ENCODE assay signal across 21 mouse cellular contexts in the genomic region with DNA sequence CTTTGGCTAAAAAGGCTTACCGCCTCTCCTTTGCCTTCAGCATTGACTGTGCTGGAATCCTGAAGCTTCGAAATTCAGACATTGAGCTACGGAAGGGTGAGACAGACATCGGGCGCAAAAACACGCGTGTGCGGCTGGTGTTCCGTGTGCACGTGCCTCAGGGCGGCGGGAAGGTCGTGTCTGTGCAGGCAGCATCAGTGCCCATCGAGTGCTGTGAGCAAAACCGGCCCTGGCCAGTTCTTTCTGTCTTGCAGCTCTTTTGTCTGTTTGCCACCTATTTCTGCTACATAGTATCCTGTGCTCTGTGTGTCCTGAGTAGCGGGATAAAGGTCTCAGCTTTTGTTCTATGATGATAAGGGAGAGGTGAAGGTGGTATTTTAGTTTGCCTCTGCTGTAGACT. TPM values are rescaled to one million over a fixed set of nuclear protein-coding genes. Genes with fewer than 3 reads are reported as not detected.
DNase-seq lines count a peak whose midpoint lies in the region; ATAC-seq lines count a peak whose summit lies in the region.
"Had no signal": no experiment of that assay in that cellular context is flagged by ENCODE, and none has a peak within 500 bp of the region (broad histone marks: within the 10 kb centered on the region; RNA-seq: fewer than 3 reads in every experiment).

No protein-coding gene starts in this region.

- no peak overlapping the region for H3K4me3 ChIP-seq in embryonic facial prominence, embryonic 12.5 days
- H3K4me3 ChIP-seq in hindbrain, embryonic 13.5 days: no peak overlapping the region
- H3K4me3 ChIP-seq: forebrain, embryonic 12.5 days; hindbrain, embryonic 12.5 days had no signal

- ATAC-seq in embryonic facial prominence, embryonic 12.5 days (ENCODE audit: insufficient number of reproducible peaks, insufficient read depth, low FRiP score, low TSS enrichment): no peak
- no peak for ATAC-seq in hindbrain, embryonic 13.5 days (ENCODE audit: low FRiP score)
- ATAC-seq: CD4-positive, CD25-positive, alpha-beta regulatory T cell, adult 4 months; forebrain, embryonic 16.5 days; hindbrain, postnatal 0 days had no signal

- 0 out of 2 replicates have a peak overlapping the region, but pooled peaks have one; percentile 23 for H3K27ac ChIP-seq in embryonic facial prominence, embryonic 12.5 days
- H3K27ac ChIP-seq in hindbrain, embryonic 13.5 days: no peak overlapping the region
- H3K27ac ChIP-seq: forebrain, embryonic 12.5 days; hindbrain, embryonic 12.5 days; hindbrain, postnatal 0 days had no signal

- peaks cover 68% of the 10 kb centered on the region for H3K36me3 ChIP-seq in embryonic facial prominence, embryonic 12.5 days
- H3K36me3 ChIP-seq in hindbrain, embryonic 13.5 days: peaks cover 4% of the 10 kb centered on the region; the same call in 1 of the 2 replicates
- H3K36me3 ChIP-seq: G1E had no signal

- no peak overlapping the region for H3K9ac ChIP-seq in embryonic facial prominence, embryonic 12.5 days
- no peak overlapping the region; the same call in 1 of the 2 replicates for H3K9ac ChIP-seq in hindbrain, embryonic 13.5 days
- H3K9ac ChIP-seq: forebrain, embryonic 12.5 days; hindbrain, embryonic 12.5 days had no signal

- peaks cover 46% of the 10 kb centered on the region for H3K4me1 ChIP-seq in embryonic facial prominence, embryonic 12.5 days
- H3K4me1 ChIP-seq in hindbrain, embryonic 13.5 days (replicated peaks): peaks cover 23% of the 10 kb centered on the region

- peak; percentile 5 for DNase-seq in gastrocnemius, postnatal 25 days
- DNase-seq in gastrocnemius, adult 18-20 months (ENCODE audit: low spot score): no peak
- peak; percentile 1 for DNase-seq in thymus, postnatal 14 days
- DNase-seq in thymus, postnatal 10 days (ENCODE audit: low spot score in 2 of 2): no peak
- peak; percentile 64 for DNase-seq in ES-CJ7 (ENCODE audit: low read depth, low spot score)
- DNase-seq: adrenal gland, postnatal 25 days; B cell, adult 2 months; cerebellum, adult 2 months; cerebellum, postnatal 10 days; gastrocnemius, postnatal 14 days; heart, postnatal 10 days had no signal

- no peaks in the 10 kb centered on the region for H3K9me3 ChIP-seq in embryonic facial prominence, embryonic 12.5 days
- no peaks in the 10 kb centered on the region for H3K9me3 ChIP-seq in hindbrain, embryonic 13.5 days
- H3K9me3 ChIP-seq: forebrain, embryonic 12.5 days; G1E; hindbrain, embryonic 12.5 days had no signal

- H3K27me3 ChIP-seq in embryonic facial prominence, embryonic 12.5 days: no peaks in the 10 kb centered on the region
- H3K27me3 ChIP-seq in hindbrain, embryonic 13.5 days: peaks cover 37% of the 10 kb centered on the region

- no peak overlapping the region for H3K4me2 ChIP-seq in embryonic facial prominence, embryonic 12.5 days (replicated peaks)
- no peak overlapping the region for H3K4me2 ChIP-seq in hindbrain, embryonic 13.5 days
- H3K4me2 ChIP-seq: forebrain, embryonic 12.5 days; hindbrain, embryonic 12.5 days had no signal

- WGBS in embryonic facial prominence, embryonic 12.5 days: 89% methylated on average over 16 of the region's 16 CpGs
- WGBS in hindbrain, embryonic 13.5 days: 89% methylated on average over 16 of the region's 16 CpGs

RNA-seq across cellular contexts. Expression of a gene that starts 6.9 kb away (rescaled TPM):
- total RNA-seq in gastrocnemius, postnatal 25 days (2021): 1 to 10 TPM; 3.2 to 5.9 TPM
- total RNA-seq in gastrocnemius, adult 18-20 months (2021): 1 to 10 TPM; 1.5 to 3.3 TPM
- polyA plus RNA-seq in embryonic facial prominence, embryonic 12.5 days (2016; fragmentation: Nextera tagmentation; extraction: Ambion mirVana): 154 and 161 TPM in 2 replicates
- 10.8 and 12.0 TPM in 2 replicates for polyA plus RNA-seq in hindbrain, embryonic 13.5 days (2015; fragmentation: Nextera tagmentation; extraction: Ambion mirVana)
- total RNA-seq: granulocyte monocyte progenitor cell, adult 5-6 weeks had no signal
- polyA plus RNA-seq: CD4-positive, CD25-positive, alpha-beta regulatory T cell, adult 4 months; G1E had no signal

RNA-seq across cellular contexts. Expression of a gene that starts 24.0 kb away (rescaled TPM):
- total RNA-seq in gastrocnemius, postnatal 25 days (2021): 1 to 10 TPM; 2.6 to 4.1 TPM
- 1 to 10 TPM; 1.2 to 1.8 TPM for total RNA-seq in gastrocnemius, adult 18-20 months (2021)
- 41.4 and 41.7 TPM in 2 replicates for polyA plus RNA-seq in embryonic facial prominence, embryonic 12.5 days (2016; fragmentation: Nextera tagmentation; extraction: Ambion mirVana)
- 11.7 and 11.9 TPM in 2 replicates for polyA plus RNA-seq in hindbrain, embryonic 13.5 days (2015; fragmentation: Nextera tagmentation; extraction: Ambion mirVana)

RNA-seq across cellular contexts. Expression of a gene that starts 41.2 kb away (rescaled TPM):
- total RNA-seq in gastrocnemius, postnatal 25 days (2021): 1 to 10 TPM; 1.3 to 1.7 TPM
- total RNA-seq in gastrocnemius, adult 18-20 months (2021): 1 to 10 TPM; 1.6 to 2.5 TPM
- 45.5 and 50.3 TPM in 2 replicates for polyA plus RNA-seq in embryonic facial prominence, embryonic 12.5 days (2016; fragmentation: Nextera tagmentation; extraction: Ambion mirVana)
- polyA plus RNA-seq in hindbrain, embryonic 13.5 days (2015; fragmentation: Nextera tagmentation; extraction: Ambion mirVana): 2.6 and 3.7 TPM in 2 replicates

RNA-seq across cellular contexts. Expression of a gene that starts 46.0 kb away (rescaled TPM):
- total RNA-seq in gastrocnemius, postnatal 25 days (2021): 1 to 10 TPM; 6.4 to 6.5 TPM
- 1 to 10 TPM; 3.8 to 9.1 TPM for total RNA-seq in gastrocnemius, adult 18-20 months (2021)
- 21.3 and 24.2 TPM in 2 replicates for polyA plus RNA-seq in embryonic facial prominence, embryonic 12.5 days (2016; fragmentation: Nextera tagmentation; extraction: Ambion mirVana)
- 5.3 and 6.0 TPM in 2 replicates for polyA plus RNA-seq in hindbrain, embryonic 13.5 days (2015; fragmentation: Nextera tagmentation; extraction: Ambion mirVana)
- total RNA-seq: granulocyte monocyte progenitor cell, adult 5-6 weeks had no signal

RNA-seq across cellular contexts. Expression of a gene that starts 54.3 kb away (rescaled TPM):
- not detected for total RNA-seq in gastrocnemius, postnatal 25 days (2021)
- not detected for total RNA-seq in gastrocnemius, adult 18-20 months (2021)
- 0.28 and 0.42 TPM in 2 replicates for polyA plus RNA-seq in embryonic facial prominence, embryonic 12.5 days (2016; fragmentation: Nextera tagmentation; extraction: Ambion mirVana)
- polyA plus RNA-seq in hindbrain, embryonic 13.5 days (2015; fragmentation: Nextera tagmentation; extraction: Ambion mirVana): 0.14 and 0.27 TPM in 2 replicates
- total RNA-seq: adrenal gland, adult 18-20 months; granulocyte monocyte progenitor cell, adult 5-6 weeks had no signal
- polyA plus RNA-seq: CD4-positive, CD25-positive, alpha-beta regulatory T cell, adult 4 months had no signal

Comparison
In these comparisons a context has a peak if more than half of its experiments do, and no peak if none do; other contexts are left out.
1. DNase-seq: peak in gastrocnemius, postnatal 25 days (single experiment), thymus, postnatal 14 days (single experiment) and ES-CJ7 (single experiment); none in gastrocnemius, adult 18-20 months (single experiment) and thymus, postnatal 10 days (0 of 2).